Mouse (Mus musculus) ovary, adult 18-20 months (tissue): ENCODE data around the gene Ly6g6e.
"Not testable (repeated sequence)": the region's sequence is repeated elsewhere in the genome, so short reads cannot be mapped to it uniquely, and the experiment has no call there.

Experiments
- DNase-seq: peaks from one replicate; pipeline ENCODE4 v3.0.0; 2022; ENCODE audit warnings: low spot score, mixed read lengths

Gene Ly6g6e

DNA sequence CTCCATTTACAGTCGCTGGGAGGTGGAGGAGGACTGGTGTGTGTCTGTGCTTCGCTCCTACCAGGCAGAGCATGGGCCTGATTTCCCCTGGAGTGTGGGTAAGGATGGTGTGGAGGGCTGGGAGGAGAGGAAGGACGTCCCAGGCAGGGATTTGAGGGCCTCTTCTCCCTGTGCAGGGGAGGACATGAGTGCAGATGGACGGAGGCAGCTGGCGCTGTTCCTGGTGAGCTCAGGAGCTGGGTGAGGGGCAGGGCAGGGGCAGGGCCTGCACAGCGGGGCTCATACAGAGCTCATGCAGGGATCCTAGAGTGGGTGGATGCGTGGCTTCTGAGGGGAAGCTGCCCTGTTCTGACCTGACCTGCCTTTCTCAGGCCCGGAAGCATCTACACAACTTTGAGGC is 25.6 kb downstream of the Ly6g6e start:
- DNase-seq, result no peak

DNA sequence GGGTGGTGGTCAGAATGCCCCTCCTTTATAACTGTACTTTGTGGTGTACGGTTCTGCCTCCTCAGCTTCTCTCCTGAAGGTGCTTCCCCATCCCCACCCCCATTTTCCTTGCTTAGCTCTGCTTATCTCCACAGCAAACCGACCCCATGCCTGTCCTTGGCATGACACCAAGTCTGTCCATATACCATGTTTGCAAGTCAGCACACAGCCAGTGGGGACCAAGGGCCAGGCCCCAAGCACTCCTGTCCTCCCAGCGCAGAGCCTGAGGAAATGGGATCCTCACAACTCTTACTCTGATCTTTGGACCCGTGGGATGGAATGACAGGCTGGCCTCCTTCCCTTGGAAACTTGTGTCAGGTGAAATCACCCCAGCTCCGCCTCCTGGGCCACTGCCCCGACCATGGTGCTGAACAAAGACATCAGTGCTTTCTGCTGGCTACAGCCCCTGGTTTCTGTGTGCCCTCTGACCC is 26.6 kb downstream of the Ly6g6e start:
- DNase-seq, result no peak

DNA sequence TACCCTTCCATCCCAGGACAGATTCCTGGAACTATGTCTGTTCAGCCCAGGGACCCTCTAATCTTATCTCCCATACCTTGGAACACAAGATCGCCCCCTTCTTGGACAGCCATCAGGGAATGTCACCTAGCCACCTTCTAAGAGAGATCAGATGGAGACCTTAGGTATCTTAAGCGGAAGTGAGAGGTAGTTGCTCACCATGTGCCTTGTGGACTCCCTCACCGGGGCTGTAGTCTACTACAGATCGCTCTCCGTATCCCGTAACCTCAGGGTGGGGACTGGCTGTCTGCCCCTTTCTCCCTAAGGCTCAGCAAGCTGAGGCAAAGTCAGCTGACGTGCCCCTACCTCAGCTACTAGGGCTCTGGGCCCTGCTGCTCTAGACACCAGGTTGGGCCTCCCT is 27.4 kb downstream of the Ly6g6e start:
- DNase-seq, result no peak

DNA sequence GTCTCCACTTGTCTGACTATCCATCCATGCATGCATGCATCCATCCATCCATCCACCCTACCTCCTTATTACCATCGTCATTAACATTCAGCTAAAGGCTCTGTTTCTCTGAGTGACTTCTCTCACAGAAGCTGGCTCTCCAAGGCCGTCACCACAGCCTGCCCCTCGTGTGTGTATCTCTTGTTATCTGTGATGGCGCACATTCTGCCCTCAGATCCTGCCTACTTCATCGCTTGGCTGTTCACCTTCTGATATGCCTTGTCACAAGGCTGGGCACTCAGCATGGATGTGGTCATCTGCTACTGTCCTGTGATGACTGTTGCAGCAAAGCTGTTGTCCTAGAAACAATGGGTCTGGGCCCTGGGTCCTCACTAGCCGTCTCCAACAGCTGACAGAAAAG is 28.1 kb downstream of the Ly6g6e start:
- no peak for DNase-seq

DNA sequence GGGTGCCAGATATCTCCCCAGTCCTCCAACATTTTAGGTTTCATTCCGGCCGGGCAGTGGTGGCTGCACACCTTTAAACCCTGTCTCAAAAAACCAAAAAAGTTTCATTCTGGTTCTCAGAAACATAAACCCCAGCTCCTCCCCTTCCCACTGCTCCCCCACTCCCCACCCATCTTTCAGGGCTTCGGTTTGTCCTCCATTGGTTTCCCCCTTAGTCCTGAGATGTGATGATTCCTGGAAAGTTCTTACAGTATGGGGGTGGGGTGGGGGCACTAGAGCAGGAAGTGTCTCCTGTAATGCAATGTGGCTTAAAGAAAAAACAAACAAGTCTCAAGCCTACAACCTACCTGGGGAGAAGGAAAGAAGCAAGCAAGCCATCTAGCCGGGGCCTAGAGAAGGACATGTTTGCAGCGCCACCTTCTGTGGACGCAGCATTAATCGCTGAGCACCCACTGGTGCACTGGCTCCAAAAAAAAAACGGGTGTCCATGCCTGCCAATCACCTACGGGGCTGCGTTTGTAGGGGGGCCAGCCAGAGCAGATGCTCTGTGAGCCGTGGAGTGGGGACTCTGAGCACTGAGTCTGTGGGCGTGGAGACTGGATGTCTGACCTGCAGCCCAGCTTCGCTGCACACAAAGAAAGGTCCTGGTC is 29.2 kb downstream of the Ly6g6e start:
- DNase-seq, result no peak

DNA sequence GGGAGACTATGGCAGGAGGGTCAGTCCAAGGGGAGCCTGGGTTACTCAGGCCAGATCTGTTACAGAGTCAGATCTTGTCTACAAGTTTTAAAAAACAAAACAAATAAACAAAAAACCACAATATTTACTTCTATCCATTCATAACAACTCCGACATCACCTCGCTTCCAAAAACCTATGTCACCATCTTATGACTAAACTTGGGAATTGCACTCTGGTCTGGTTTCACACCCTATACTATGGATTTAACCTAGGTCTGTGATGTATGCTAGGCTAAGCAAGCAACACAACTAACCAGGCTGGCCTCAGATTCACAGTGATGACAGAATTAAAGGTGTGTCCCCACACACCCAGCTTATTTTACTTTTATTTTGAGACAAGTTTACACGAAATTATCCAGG is 29.8 kb downstream of the Ly6g6e start:
- DNase-seq, result no peak

DNA sequence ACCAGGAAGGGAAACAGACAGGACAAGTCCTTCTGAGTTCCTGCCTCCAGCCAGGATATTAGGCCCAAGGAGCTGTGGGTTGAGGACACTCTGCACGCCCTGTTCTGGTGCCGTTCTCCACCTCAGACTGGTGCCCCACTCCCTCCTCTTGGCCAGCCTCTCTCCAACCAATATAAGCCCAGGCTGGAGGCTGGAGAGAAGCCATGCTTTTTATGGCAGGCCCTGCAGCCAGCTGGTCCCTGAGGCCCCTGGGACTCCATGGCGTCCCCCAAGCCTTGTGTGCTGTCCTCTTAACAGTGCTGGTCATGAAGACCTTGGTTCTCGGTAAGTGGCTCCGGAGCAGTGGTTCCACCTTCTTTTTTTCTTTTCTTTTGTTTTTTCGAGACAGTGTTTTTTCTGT is 31.4 kb downstream of the Ly6g6e start, which contains the start of gene Ly6g5c:
Ly6g5c (plus strand) TSS at position 183 of the 400 bp plus-strand sequence.
- no peak for DNase-seq

DNA sequence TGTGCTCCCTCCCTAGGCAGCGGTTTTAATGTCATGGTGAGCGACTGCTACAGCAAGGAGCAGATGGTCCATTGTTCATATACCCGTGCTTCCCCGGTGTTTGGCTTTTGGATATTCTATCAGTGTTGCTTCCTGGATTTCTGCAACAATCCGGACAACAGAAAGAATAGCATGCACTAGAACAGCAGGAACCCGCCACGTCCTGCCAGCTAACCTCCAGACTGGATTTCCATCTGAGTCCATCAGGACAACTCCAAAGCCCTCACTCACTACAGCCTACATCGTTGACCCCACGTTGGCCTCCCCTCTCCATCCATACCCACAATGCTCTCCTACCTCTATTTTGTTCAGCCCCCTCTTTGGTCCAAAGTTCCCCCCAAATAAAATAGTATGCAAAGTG is 35.1 kb downstream of the Ly6g6e start:
- DNase-seq, result no peak

DNA sequence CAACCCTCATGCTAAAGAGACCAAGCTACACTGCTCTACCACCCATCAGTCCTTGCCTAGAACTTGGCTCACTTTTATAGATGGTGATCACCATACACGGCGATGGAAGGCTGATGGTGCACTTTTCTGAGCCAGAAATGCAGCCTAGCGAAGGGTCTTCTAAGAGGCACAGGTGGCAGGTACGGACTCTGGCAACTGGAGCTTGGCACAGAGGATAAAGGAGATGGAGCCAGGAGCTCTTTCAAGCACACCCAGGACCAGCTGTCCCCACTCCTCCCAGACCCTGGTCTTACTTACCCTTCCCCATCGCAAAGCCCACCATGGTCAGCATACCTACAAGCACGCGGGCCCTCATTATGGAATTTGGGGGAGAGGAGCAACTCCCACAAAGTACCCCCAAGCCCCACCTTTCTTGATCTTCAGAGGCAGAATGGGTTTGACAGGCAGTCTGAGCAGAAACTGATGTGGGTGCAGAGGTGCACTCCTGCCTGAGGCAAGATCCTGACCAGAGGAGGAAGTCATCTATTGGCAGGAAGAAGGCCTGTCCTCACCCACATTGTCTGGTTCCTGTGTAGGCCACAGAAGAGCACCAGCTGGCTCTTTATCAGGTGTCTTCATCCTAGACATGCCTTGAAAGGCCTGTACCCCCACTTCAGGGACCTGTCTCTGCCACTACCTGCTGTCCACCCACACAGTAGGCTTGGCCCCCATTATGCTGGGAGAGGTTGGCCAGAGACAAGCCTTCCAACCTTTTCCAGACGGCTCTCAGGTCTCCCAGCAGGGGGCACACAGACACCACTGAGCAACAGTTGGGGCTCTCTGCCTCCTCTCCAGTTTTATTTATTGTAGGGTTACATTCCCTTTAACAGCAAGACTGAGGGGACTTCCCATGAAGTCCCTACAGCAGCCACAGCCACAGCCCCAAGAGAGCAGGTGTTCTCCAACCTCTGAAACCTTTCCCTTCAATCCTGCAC is 38.6 kb downstream of the Ly6g6e start, which contains the start of gene Ly6g5b:
Ly6g5b (minus strand) TSS at position 383 of the 974 bp plus-strand sequence.
- DNase-seq, result no peak

DNA sequence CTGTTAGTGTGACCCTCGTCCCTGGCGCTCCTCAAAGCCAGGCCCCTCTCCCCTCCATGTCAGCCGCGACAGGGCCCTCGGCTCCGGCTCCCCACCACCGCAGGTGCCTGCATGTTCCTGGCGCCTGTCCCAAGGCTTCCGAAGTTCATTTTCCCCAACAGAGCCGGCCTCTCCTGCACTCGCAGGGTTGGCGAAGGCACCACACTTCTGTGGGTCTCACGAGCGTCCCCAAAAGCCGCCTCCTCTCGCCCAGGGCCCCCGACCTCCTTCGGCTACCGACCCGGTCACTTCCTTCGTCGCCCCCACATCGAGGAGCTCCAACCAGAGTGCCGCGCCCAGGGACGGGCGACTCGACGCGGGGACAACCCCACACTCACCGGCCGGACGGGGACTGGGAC is 44.0 kb downstream of the Ly6g6e start:
- DNase-seq, result no peak

DNA sequence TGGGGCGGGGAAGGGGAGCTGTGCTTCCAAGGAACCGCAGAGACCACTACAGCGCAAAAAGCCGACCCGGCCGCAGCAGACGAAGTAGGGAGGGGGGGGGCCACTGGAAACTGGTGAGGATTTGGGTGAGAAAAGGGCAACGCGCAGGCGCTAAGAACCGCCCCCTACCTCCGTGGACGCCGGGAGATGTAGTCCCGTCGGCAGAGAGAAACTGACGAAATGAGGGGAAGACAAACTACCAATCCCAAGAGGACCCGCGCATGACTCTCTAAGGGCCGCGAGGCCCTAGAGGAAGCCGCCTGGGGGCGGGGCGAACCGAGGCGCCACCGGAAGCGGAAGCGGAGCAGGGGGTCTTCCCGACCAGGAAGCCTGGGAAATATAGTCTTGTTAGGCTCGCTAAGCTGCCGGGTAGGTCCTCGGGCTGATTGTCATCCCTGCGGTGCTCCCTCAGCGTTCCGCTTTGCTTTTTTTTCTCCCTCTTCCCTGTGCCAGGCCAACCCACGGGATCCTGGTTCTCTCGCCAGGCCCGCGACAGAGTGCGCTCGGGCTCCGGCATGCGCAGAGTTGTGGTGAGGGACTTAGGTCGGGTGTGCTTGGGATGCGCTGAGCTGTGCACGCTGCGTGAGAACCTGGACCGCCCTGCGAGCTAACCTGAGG is 44.6 kb downstream of the Ly6g6e start, which contains the start of gene Gpank1:
Gpank1 (plus strand) TSS at position 313 of the 657 bp plus-strand sequence.
- DNase-seq, result peak; percentile 98

DNA sequence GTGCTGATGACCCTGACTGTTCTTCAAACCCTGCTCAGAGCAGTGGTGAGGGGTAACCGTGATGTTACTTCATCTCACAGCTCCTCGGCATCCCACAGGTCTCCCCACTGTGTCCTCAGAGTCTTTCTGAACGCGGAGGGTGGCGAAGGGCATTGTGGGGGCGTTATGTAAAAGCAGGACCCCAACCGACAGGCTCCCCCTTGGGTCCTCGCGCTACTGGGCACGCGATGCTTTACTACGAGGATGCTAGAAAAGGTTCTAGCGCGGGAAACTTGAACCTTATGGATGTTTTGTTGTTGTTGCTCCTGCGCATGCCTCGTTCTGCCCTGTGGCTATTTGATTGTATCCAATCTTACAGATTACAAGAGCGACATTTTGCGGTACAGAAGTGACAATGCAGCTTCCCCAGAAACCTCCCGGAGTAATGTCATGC is 45.2 kb downstream of the Ly6g6e start, which contains the start of gene Csnk2b:
Csnk2b (minus strand) TSS at position 183 of the 433 bp plus-strand sequence.
- DNase-seq, result no peak

DNA sequence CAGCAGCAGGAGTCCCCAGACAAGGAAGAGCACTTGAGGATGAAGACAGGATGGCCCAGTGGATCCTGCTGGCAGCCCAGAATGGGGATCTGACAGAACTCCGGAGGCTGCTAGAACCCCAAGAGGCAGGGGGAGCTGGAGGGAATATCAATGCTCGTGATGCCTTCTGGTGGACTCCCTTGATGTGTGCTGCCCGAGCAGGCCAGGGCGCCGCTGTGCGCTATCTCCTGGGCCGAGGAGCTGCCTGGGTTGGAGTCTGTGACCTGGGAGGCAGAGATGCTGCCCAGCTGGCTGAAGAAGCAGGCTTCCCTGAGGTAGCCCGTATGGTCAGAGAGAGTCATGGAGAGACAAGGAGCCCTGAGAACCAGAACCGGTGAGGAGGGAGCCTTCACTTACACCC is 46.6 kb downstream of the Ly6g6e start:
- DNase-seq, result not testable (repeated sequence)

DNA sequence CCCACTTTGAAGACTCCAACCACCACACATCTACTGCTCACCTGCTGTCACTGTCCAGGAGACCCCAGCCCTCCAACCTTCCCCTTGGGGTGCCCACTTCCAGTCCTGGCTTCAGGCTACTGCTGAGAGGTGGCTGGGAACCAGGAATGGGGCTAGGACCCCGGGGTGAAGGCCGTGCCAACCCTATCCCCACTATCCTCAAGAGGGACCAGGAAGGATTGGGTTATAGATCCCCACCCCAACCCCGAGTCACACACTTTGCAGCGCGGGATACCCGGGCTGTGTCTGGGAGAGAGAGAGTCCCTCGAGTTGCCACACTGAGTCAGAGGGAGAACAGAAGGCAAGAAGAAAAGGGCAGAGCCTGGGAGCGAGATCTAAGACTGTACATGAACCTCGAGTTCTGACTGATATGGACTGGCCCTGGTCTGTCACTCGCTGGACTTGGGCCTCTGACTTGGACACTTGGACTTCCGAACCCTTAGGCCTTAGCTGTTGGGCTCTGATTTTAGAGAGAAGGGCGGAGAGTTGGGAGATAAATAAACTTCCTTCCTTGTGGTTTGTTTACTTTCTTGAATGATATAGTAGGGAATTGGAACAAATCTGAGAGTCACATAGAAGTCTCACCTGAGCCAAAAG is 47.7 kb downstream of the Ly6g6e start:
- DNase-seq, result not testable (repeated sequence)

DNA sequence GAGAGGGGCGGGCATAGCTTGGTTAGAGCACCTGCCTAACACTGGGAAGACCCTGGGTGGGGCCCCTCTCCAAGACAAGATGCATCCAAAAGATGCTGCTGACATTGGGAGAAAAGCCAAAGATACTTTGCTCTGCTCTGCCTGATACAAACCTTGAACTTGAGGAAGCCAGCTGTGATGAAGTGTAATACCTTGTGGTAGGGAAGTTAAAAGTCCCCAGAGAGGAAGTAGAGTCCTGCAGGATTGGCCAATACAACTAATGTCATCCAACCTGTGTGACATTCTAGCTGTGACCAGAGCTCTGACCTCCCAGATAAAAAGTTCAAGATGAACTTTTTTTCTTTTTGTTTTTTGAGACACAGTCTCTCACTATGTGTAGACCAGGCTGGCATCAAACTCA is 48.4 kb downstream of the Ly6g6e start:
- DNase-seq, result no peak

DNA sequence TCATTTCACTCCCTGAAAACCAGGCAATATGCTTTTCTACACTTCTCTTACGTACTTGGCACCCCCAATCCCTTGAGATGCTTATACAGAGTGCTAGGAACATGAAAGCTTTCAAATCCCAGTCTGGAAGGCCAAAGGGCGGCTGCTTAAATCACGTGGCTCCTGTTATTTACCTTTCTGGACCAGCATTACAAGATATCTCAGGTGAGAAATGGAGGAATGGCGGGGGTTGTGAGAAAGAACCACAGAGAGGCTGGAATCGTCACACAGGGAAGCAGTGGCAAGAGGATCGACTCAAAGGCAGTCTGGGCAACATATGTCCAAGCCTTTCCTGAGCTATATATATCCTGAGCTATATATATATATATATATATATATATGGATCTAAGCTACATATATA is 48.9 kb downstream of the Ly6g6e start:
- no peak for DNase-seq

DNA sequence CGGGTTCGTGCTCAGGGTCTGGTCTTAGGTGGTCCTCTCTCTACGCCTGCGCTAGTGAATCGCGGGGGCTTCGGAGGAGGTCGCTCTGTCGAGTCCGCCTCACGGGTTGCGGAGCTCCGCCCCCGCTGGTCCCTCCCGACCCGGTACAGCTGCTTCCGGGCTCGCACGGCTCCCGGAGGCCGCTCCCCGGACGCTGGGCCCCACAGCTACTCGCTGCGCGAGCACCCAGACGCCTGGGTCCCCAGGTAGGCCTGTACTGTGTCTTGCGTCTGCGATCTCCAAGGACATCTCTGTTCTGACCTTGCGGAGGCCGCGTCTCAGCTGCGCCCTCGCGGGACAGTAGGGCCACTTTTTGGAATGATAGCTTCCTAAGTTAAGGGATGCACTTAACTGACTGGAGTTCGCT is 49.5 kb downstream of the Ly6g6e start, which contains the start of gene D17H6S53E:
D17H6S53E (plus strand) TSS at position 168 of the 406 bp plus-strand sequence.
- peak; percentile 60 for DNase-seq

DNA sequence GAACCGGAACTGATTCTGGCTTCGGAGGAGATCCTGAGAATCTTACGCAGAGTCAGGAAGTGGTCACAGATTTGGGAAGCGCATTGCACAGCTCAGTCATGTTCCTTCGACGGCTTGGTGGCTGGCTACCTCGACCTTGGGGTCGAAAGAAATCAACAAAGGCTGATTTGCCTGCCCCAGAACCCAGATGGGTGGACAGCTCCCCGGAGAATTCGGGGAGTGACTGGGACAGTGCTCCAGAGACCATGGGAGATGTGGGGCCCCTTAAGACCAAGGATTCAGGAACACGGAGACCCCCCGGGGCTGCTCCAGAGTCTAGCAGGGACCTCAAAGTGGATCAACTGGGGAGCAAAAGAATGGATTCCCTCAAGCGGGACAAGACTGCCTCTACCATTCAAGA is 50.3 kb downstream of the Ly6g6e start:
- DNase-seq, result no peak
